Mouse (Mus musculus): ENCODE results near the gene Strn4.

Gene Strn4

GRCm38 (mm10) chr7:16810920-16811648 is 4.6 kb upstream of the Strn4 start:
- peak; percentile 58 to 75 for DNase-seq

- DNase-seq = no peak
Measured at GRCm38 (mm10) chr7:16811649-16812070, 4.0 kb upstream of the Strn4 start.

- no peak for DNase-seq
Measured at GRCm38 (mm10) chr7:16812505-16812904, 3.2 kb upstream of the Strn4 start.

GRCm38 (mm10) chr7:16816078-16816474 is 387 bp downstream of the Strn4 start:
- peak; percentile 84 to 91 for DNase-seq

GRCm38 (mm10) chr7:16816475-16817122 is 910 bp downstream of the Strn4 start, which contains the start of gene Fkrp:
Gene Fkrp, minus strand, starts transcription at chr7:16816732.
- DNase-seq = peak; percentile 73 to 82

- DNase-seq = no peak
Measured at GRCm38 (mm10) chr7:16817693-16818092, 2.0 kb downstream of the Strn4 start.

GRCm38 (mm10) chr7:16819794-16820193 is 4.1 kb downstream of the Strn4 start:
- no peak for DNase-seq

GRCm38 (mm10) chr7:16820271-16820763 is 4.6 kb downstream of the Strn4 start:
- DNase-seq = no peak

- DNase-seq = no peak
Measured at GRCm38 (mm10) chr7:16821091-16821490, 5.4 kb downstream of the Strn4 start.

GRCm38 (mm10) chr7:16821669-16822101 is 6.0 kb downstream of the Strn4 start:
- no peak for DNase-seq

GRCm38 (mm10) chr7:16823734-16824133 is 8.0 kb downstream of the Strn4 start:
- DNase-seq = no peak

- peak in 1 of 2 experiments; percentile 39 for DNase-seq
Measured at GRCm38 (mm10) chr7:16825785-16826184, 10.1 kb downstream of the Strn4 start.

- no peak for DNase-seq
Measured at GRCm38 (mm10) chr7:16826571-16826970, 10.9 kb downstream of the Strn4 start.

GRCm38 (mm10) chr7:16827274-16827673 is 11.6 kb downstream of the Strn4 start:
- no peak for DNase-seq

GRCm38 (mm10) chr7:16830449-16830848 is 14.8 kb downstream of the Strn4 start:
- peak in 1 of 2 experiments; percentile 26 for DNase-seq

GRCm38 (mm10) chr7:16837916-16838803 is 22.5 kb downstream of the Strn4 start:
- no peak for DNase-seq

GRCm38 (mm10) chr7:16838804-16839426 is 23.2 kb downstream of the Strn4 start:
- DNase-seq = no peak

GRCm38 (mm10) chr7:16839427-16840108 is 23.9 kb downstream of the Strn4 start:
- DNase-seq = no peak

GRCm38 (mm10) chr7:16840109-16840491 is 24.4 kb downstream of the Strn4 start:
- DNase-seq = no peak

GRCm38 (mm10) chr7:16841078-16841477 is 25.4 kb downstream of the Strn4 start:
- no peak for DNase-seq

Data from kidney, postnatal 4 days (tissue).